Mouse (Mus musculus) heart, postnatal 10 days (tissue): Measurements from ENCODE around the gene Pcp4. TPM values are rescaled to one million over a fixed set of nuclear protein-coding genes. Genes with fewer than 3 reads are reported as not detected.
"Not testable (repeated sequence)": the region's sequence is repeated elsewhere in the genome, so short reads cannot be mapped to it uniquely, and the experiment has no call there.

Source experiments
- DNase-seq, 2 experiments: peaks; one replicate each; pipeline ENCODE4 v3.0.0; 2021
- intact Hi-C: fragments of 180-260 bp; cut with DNase I; formaldehyde crosslinking; loops from one replicate; pipeline ENCODE4 v1.15.1; 2025
- total RNA-seq, 2 experiments: library from RNA; stranded (reverse); gene quantifications; 2 replicates each; pipeline ENCODE4 v1.2.3; 2021

The Pcp4 gene
- total RNA-seq: 1 to 10 TPM; 2.6 TPM

- DNase-seq: peak; percentile 74 to 84
Observed at GRCm38 (mm10) chr16:96467445-96467844, at the start of gene Pcp4. Gene Pcp4, plus strand, starts transcription at chr16:96467606.

GRCm38 (mm10) chr16:96425044-96425443, 42.4 kb upstream of the Pcp4 start:
- intact Hi-C loops: no loop called here

More at GRCm38 (mm10) chr16:96467445-96467844, at the start of gene Pcp4:
- intact Hi-C loops: loop anchor here (1.0 to 5.0 kb wide), 3 partner anchors 65 to 204 kb away; no protein-coding TSS in a partner anchor

GRCm38 (mm10) chr16:96426671-96427070, 40.7 kb upstream of the Pcp4 start:
- intact Hi-C loops: no loop called here

More at GRCm38 (mm10) chr16:96425044-96425443, 42.4 kb upstream of the Pcp4 start:
- no peak for DNase-seq

GRCm38 (mm10) chr16:96429046-96429445, 38.4 kb upstream of the Pcp4 start:
- intact Hi-C loops: no loop called here
- DNase-seq: no peak

More at GRCm38 (mm10) chr16:96426671-96427070, 40.7 kb upstream of the Pcp4 start:
- no peak for DNase-seq

GRCm38 (mm10) chr16:96433266-96433665, 34.1 kb upstream of the Pcp4 start:
- intact Hi-C loops: no loop called here
- no peak for DNase-seq

- DNase-seq: no peak
Observed at GRCm38 (mm10) chr16:96434024-96434785, 33.2 kb upstream of the Pcp4 start.

GRCm38 (mm10) chr16:96438946-96439345, 28.5 kb upstream of the Pcp4 start:
- intact Hi-C loops: no loop called here
- no peak for DNase-seq

More at GRCm38 (mm10) chr16:96434024-96434785, 33.2 kb upstream of the Pcp4 start:
- intact Hi-C loops: no loop called here

- intact Hi-C loops: no loop called here
- DNase-seq: no peak
Observed at GRCm38 (mm10) chr16:96439682-96440081, 27.7 kb upstream of the Pcp4 start.

GRCm38 (mm10) chr16:96440871-96441270, 26.5 kb upstream of the Pcp4 start:
- intact Hi-C loops: no loop called here

GRCm38 (mm10) chr16:96441826-96442225, 25.6 kb upstream of the Pcp4 start:
- intact Hi-C loops: no loop called here
- no peak for DNase-seq

More at GRCm38 (mm10) chr16:96440871-96441270, 26.5 kb upstream of the Pcp4 start:
- DNase-seq: no peak

GRCm38 (mm10) chr16:96443468-96443867, 23.9 kb upstream of the Pcp4 start, which contains the start of gene Itgb2l:
Gene Itgb2l, minus strand, starts transcription at chr16:96443619.
- DNase-seq: no peak
- intact Hi-C loops: no loop called here

GRCm38 (mm10) chr16:96450871-96451270, 16.5 kb upstream of the Pcp4 start:
- intact Hi-C loops, DNase-seq: not testable (repeated sequence)

GRCm38 (mm10) chr16:96454086-96454485, 13.3 kb upstream of the Pcp4 start:
- no peak for DNase-seq
- intact Hi-C loops: no loop called here

- intact Hi-C loops: no loop called here
- no peak for DNase-seq
Observed at GRCm38 (mm10) chr16:96457612-96458011, 9.8 kb upstream of the Pcp4 start.

- intact Hi-C loops: no loop called here
- no peak for DNase-seq
Observed at GRCm38 (mm10) chr16:96459356-96459755, 8.1 kb upstream of the Pcp4 start.

- no peak for DNase-seq
- intact Hi-C loops: no loop called here
Observed at GRCm38 (mm10) chr16:96460788-96461187, 6.6 kb upstream of the Pcp4 start.

- intact Hi-C loops: loop anchor here (5.0 kb wide), 1 partner anchor 64 kb away; no protein-coding TSS in a partner anchor
- no peak for DNase-seq
Observed at GRCm38 (mm10) chr16:96468011-96468410, 605 bp downstream of the Pcp4 start.

GRCm38 (mm10) chr16:96468698-96469097, 1.3 kb downstream of the Pcp4 start:
- peak; percentile 63 for DNase-seq
- intact Hi-C loops: loop anchor here (5.0 kb wide), 1 partner anchor 64 kb away; no protein-coding TSS in a partner anchor

- intact Hi-C loops: loop anchor here (5.0 kb wide), 1 partner anchor 63 kb away; no protein-coding TSS in a partner anchor
- peak in 1 of 2 experiments; percentile 5 for DNase-seq
Observed at GRCm38 (mm10) chr16:96469640-96470039, 2.2 kb downstream of the Pcp4 start.

GRCm38 (mm10) chr16:96472361-96472760, 5.0 kb downstream of the Pcp4 start:
- intact Hi-C loops: no loop called here
- DNase-seq: peak in 1 of 2 experiments; percentile 24

- intact Hi-C loops: no loop called here
- DNase-seq: peak in 1 of 2 experiments; percentile 5
Observed at GRCm38 (mm10) chr16:96472816-96473215, 5.4 kb downstream of the Pcp4 start.

GRCm38 (mm10) chr16:96474185-96474584, 6.8 kb downstream of the Pcp4 start:
- no peak for DNase-seq
- intact Hi-C loops: no loop called here
